Mouse (Mus musculus): Measurements from ENCODE around the gene Entpd2. TPM values are rescaled to one million over a fixed set of nuclear protein-coding genes. Genes with fewer than 3 reads are reported as not detected.

The Entpd2 gene
- polyA plus RNA-seq, 1 experiment, result not detected

GRCm38 (mm10) chr2:25432326-25433098 is 36.8 kb downstream of the Entpd2 start:
- TF ChIP-seq CTCF (IDR thresholded peaks at IDR 0.05; ENCODE audit: insufficient read depth, low read depth, low read length) (no peak), POLR2A (IDR thresholded peaks at IDR 0.05; ENCODE audit: insufficient read depth, low read depth, low read length) (no peak)
- H3K27ac ChIP-seq (ENCODE audit: insufficient read depth, low read depth, low read length), result no peak overlapping the region
- 86% methylated on average over 11 of the region's 11 CpGs for WGBS
- H3K4me1 ChIP-seq (ENCODE audit: control insufficient read depth, insufficient read depth, low read length), result peaks cover 33% of the 10 kb centered on the region
- no peak overlapping the region for H3K4me3 ChIP-seq (ENCODE audit: insufficient read depth, low read depth, low read length)

- H3K27ac ChIP-seq (ENCODE audit: insufficient read depth, low read depth, low read length), result no peak overlapping the region
- H3K4me1 ChIP-seq (ENCODE audit: control insufficient read depth, insufficient read depth, low read length), result peaks cover 33% of the 10 kb centered on the region
- 90% methylated on average over 17 of the region's 17 CpGs for WGBS
- H3K4me3 ChIP-seq (ENCODE audit: insufficient read depth, low read depth, low read length), result no peak overlapping the region
- TF ChIP-seq CTCF (IDR thresholded peaks at IDR 0.05; ENCODE audit: insufficient read depth, low read depth, low read length) (no peak), POLR2A (IDR thresholded peaks at IDR 0.05; ENCODE audit: insufficient read depth, low read depth, low read length) (no peak)
Observed at GRCm38 (mm10) chr2:25433101-25433500, 37.4 kb downstream of the Entpd2 start.

- 90% methylated on average over 8 of the region's 8 CpGs for WGBS
- Histone ChIP-seq H3K4me3 (ENCODE audit: insufficient read depth, low read depth, low read length) (no peak overlapping the region), H3K27ac (ENCODE audit: insufficient read depth, low read depth, low read length) (no peak overlapping the region), H3K4me1 (ENCODE audit: control insufficient read depth, insufficient read depth, low read length) (peaks cover 31% of the 10 kb centered on the region)
- TF ChIP-seq CTCF (IDR thresholded peaks at IDR 0.05; ENCODE audit: insufficient read depth, low read depth, low read length) (no peak), POLR2A (IDR thresholded peaks at IDR 0.05; ENCODE audit: insufficient read depth, low read depth, low read length) (no peak)
Observed at GRCm38 (mm10) chr2:25434292-25434691, 38.6 kb downstream of the Entpd2 start.

- 95% methylated on average over 10 of the region's 10 CpGs for WGBS
- 0 out of 2 replicates have a peak, but pooled peaks have one; percentile 23 for TF ChIP-seq POLR2A (IDR thresholded peaks at IDR 0.05; ENCODE audit: insufficient read depth, low read depth, low read length)
- TF ChIP-seq CTCF (IDR thresholded peaks at IDR 0.05; ENCODE audit: insufficient read depth, low read depth, low read length), result no peak
- no peak overlapping the region for H3K4me3 ChIP-seq (ENCODE audit: insufficient read depth, low read depth, low read length)
- no peak overlapping the region for H3K27ac ChIP-seq (ENCODE audit: insufficient read depth, low read depth, low read length)
- H3K4me1 ChIP-seq (ENCODE audit: control insufficient read depth, insufficient read depth, low read length), result peaks cover 10% of the 10 kb centered on the region
Observed at GRCm38 (mm10) chr2:25436286-25436820, 40.7 kb downstream of the Entpd2 start.

- no peaks in the 10 kb centered on the region for H3K4me1 ChIP-seq (ENCODE audit: control insufficient read depth, insufficient read depth, low read length)
- H3K4me3 ChIP-seq (ENCODE audit: insufficient read depth, low read depth, low read length), result no peak overlapping the region
- TF ChIP-seq POLR2A (IDR thresholded peaks at IDR 0.05; ENCODE audit: insufficient read depth, low read depth, low read length) (no peak), CTCF (IDR thresholded peaks at IDR 0.05; ENCODE audit: insufficient read depth, low read depth, low read length) (no peak)
- H3K27ac ChIP-seq (ENCODE audit: insufficient read depth, low read depth, low read length), result no peak overlapping the region
- 85% methylated on average over 20 of the region's 20 CpGs for whole genome bisulfite sequencing
Observed at GRCm38 (mm10) chr2:25441067-25441466, 45.4 kb downstream of the Entpd2 start.

- Histone ChIP-seq H3K4me3 (ENCODE audit: insufficient read depth, low read depth, low read length) (no peak overlapping the region), H3K4me1 (ENCODE audit: control insufficient read depth, insufficient read depth, low read length) (no peaks in the 10 kb centered on the region), H3K27ac (ENCODE audit: insufficient read depth, low read depth, low read length) (no peak overlapping the region)
- WGBS, result 90% methylated on average over 14 of the region's 14 CpGs
- no peak for TF ChIP-seq POLR2A (IDR thresholded peaks at IDR 0.05; ENCODE audit: insufficient read depth, low read depth, low read length)
- TF ChIP-seq CTCF (IDR thresholded peaks at IDR 0.05; ENCODE audit: insufficient read depth, low read depth, low read length), result no peak
Observed at GRCm38 (mm10) chr2:25442682-25443081, 47.0 kb downstream of the Entpd2 start.

Other genes starting within 250 kb of the Entpd2 start
- gene Nrarp, start 215.1 kb upstream of the Entpd2 start, polyA plus RNA-seq (2012; ENCODE audit: insufficient read depth, insufficient read length, low replicate concordance, missing spikeins), result not detected in 2 replicates
- not detected in 2 replicates for gene Tor4a, start 199.0 kb upstream of the Entpd2 start, polyA plus RNA-seq (2012; ENCODE audit: insufficient read depth, insufficient read length, low replicate concordance, missing spikeins)
- not detected in 2 replicates for gene Nelfb, start 184.4 kb upstream of the Entpd2 start, polyA plus RNA-seq (2012; ENCODE audit: insufficient read depth, insufficient read length, low replicate concordance, missing spikeins)
- gene Stpg3, start 181.2 kb upstream of the Entpd2 start, polyA plus RNA-seq (2012; ENCODE audit: insufficient read depth, insufficient read length, low replicate concordance, missing spikeins), result not detected in 2 replicates
- gene Fam166a, start 177.1 kb upstream of the Entpd2 start, polyA plus RNA-seq (2012; ENCODE audit: insufficient read depth, insufficient read length, low replicate concordance, missing spikeins), result not detected in 2 replicates
- gene Tubb4b, start 171.2 kb upstream of the Entpd2 start, polyA plus RNA-seq (2012; ENCODE audit: insufficient read depth, insufficient read length, low replicate concordance, missing spikeins), result 193 TPM in 1 of 2 replicates, not detected in the other
- not detected in 2 replicates for gene Slc34a3, start 161.5 kb upstream of the Entpd2 start, polyA plus RNA-seq (2012; ENCODE audit: insufficient read depth, insufficient read length, low replicate concordance, missing spikeins)
- not detected in 2 replicates for gene Rnf224, start 159.1 kb upstream of the Entpd2 start, polyA plus RNA-seq (2012; ENCODE audit: insufficient read depth, insufficient read length, low replicate concordance, missing spikeins)
- not detected in 2 replicates for gene Rnf208, start 153.6 kb upstream of the Entpd2 start, polyA plus RNA-seq (2012; ENCODE audit: insufficient read depth, insufficient read length, low replicate concordance, missing spikeins)
- gene Cysrt1, start 153.4 kb upstream of the Entpd2 start, polyA plus RNA-seq (2012; ENCODE audit: insufficient read depth, insufficient read length, low replicate concordance, missing spikeins), result not detected in 2 replicates
- gene AL732309.1, start 149.0 kb upstream of the Entpd2 start, polyA plus RNA-seq (2012; ENCODE audit: insufficient read depth, insufficient read length, low replicate concordance, missing spikeins), result not detected in 2 replicates
- not detected in 2 replicates for gene Tmem203, start 140.4 kb upstream of the Entpd2 start, polyA plus RNA-seq (2012; ENCODE audit: insufficient read depth, insufficient read length, low replicate concordance, missing spikeins)
- not detected in 2 replicates for gene Tprn, start 133.3 kb upstream of the Entpd2 start, polyA plus RNA-seq (2012; ENCODE audit: insufficient read depth, insufficient read length, low replicate concordance, missing spikeins)
- not detected in 2 replicates for gene Ssna1, start 123.4 kb upstream of the Entpd2 start, polyA plus RNA-seq (2012; ENCODE audit: insufficient read depth, insufficient read length, low replicate concordance, missing spikeins)
- not detected in 2 replicates for gene Anapc2, start 123.4 kb upstream of the Entpd2 start, polyA plus RNA-seq (2012; ENCODE audit: insufficient read depth, insufficient read length, low replicate concordance, missing spikeins)
- gene Tmem210, start 107.7 kb upstream of the Entpd2 start, polyA plus RNA-seq (2012; ENCODE audit: insufficient read depth, insufficient read length, low replicate concordance, missing spikeins), result not detected in 2 replicates
- gene Lrrc26, start 106.0 kb upstream of the Entpd2 start, polyA plus RNA-seq (2012; ENCODE audit: insufficient read depth, insufficient read length, low replicate concordance, missing spikeins), result not detected in 2 replicates
- 199 and 286 TPM in 2 replicates for gene Grin1, start 76.7 kb upstream of the Entpd2 start, polyA plus RNA-seq (2012; ENCODE audit: insufficient read depth, insufficient read length, low replicate concordance, missing spikeins)
- gene Man1b1, start 63.5 kb upstream of the Entpd2 start, polyA plus RNA-seq (2012; ENCODE audit: insufficient read depth, insufficient read length, low replicate concordance, missing spikeins), result not detected in 2 replicates
- not detected in 2 replicates for gene Dpp7, start 39.5 kb upstream of the Entpd2 start, polyA plus RNA-seq (2012; ENCODE audit: insufficient read depth, insufficient read length, low replicate concordance, missing spikeins)
- gene Uap1l1, start 30.2 kb upstream of the Entpd2 start, polyA plus RNA-seq (2012; ENCODE audit: insufficient read depth, insufficient read length, low replicate concordance, missing spikeins), result not detected in 2 replicates
- not detected in 2 replicates for gene Sapcd2, start 23.6 kb upstream of the Entpd2 start, polyA plus RNA-seq (2012; ENCODE audit: insufficient read depth, insufficient read length, low replicate concordance, missing spikeins)
- gene Npdc1, start 3.5 kb downstream of the Entpd2 start, polyA plus RNA-seq (2012; ENCODE audit: insufficient read depth, insufficient read length, low replicate concordance, missing spikeins), result not detected in 2 replicates
- gene Fut7, start 27.4 kb downstream of the Entpd2 start, polyA plus RNA-seq (2012; ENCODE audit: insufficient read depth, insufficient read length, low replicate concordance, missing spikeins), result not detected in 2 replicates
- gene Abca2, start 32.8 kb downstream of the Entpd2 start, polyA plus RNA-seq (2012; ENCODE audit: insufficient read depth, insufficient read length, low replicate concordance, missing spikeins), result not detected in 2 replicates
- not detected in 2 replicates for gene Clic3, start 61.0 kb downstream of the Entpd2 start, polyA plus RNA-seq (2012; ENCODE audit: insufficient read depth, insufficient read length, low replicate concordance, missing spikeins)
- gene Paxx, start 65.2 kb downstream of the Entpd2 start, polyA plus RNA-seq (2012; ENCODE audit: insufficient read depth, insufficient read length, low replicate concordance, missing spikeins), result not detected in 2 replicates
- 758 and 1,988 TPM in 2 replicates for gene Ptgds, start 74.2 kb downstream of the Entpd2 start, polyA plus RNA-seq (2012; ENCODE audit: insufficient read depth, insufficient read length, low replicate concordance, missing spikeins)
- gene Lcn12, start 98.0 kb downstream of the Entpd2 start, polyA plus RNA-seq (2012; ENCODE audit: insufficient read depth, insufficient read length, low replicate concordance, missing spikeins), result not detected in 2 replicates
- 706 TPM in 1 of 2 replicates, not detected in the other for gene Fbxw5, start 104.9 kb downstream of the Entpd2 start, polyA plus RNA-seq (2012; ENCODE audit: insufficient read depth, insufficient read length, low replicate concordance, missing spikeins)
- gene C8g, start 105.8 kb downstream of the Entpd2 start, polyA plus RNA-seq (2012; ENCODE audit: insufficient read depth, insufficient read length, low replicate concordance, missing spikeins), result not detected in 2 replicates
- gene Traf2, start 151.1 kb downstream of the Entpd2 start, polyA plus RNA-seq (2012; ENCODE audit: insufficient read depth, insufficient read length, low replicate concordance, missing spikeins), result not detected in 2 replicates
- gene Edf1, start 162.0 kb downstream of the Entpd2 start, polyA plus RNA-seq (2012; ENCODE audit: insufficient read depth, insufficient read length, low replicate concordance, missing spikeins), result not detected in 2 replicates
- not detected in 2 replicates for gene Mamdc4, start 179.0 kb downstream of the Entpd2 start, polyA plus RNA-seq (2012; ENCODE audit: insufficient read depth, insufficient read length, low replicate concordance, missing spikeins)
- gene Phpt1, start 179.3 kb downstream of the Entpd2 start, polyA plus RNA-seq (2012; ENCODE audit: insufficient read depth, insufficient read length, low replicate concordance, missing spikeins), result not detected in 2 replicates
- not detected in 2 replicates for gene Ajm1, start 185.9 kb downstream of the Entpd2 start, polyA plus RNA-seq (2012; ENCODE audit: insufficient read depth, insufficient read length, low replicate concordance, missing spikeins)
- gene Rabl6, start 212.6 kb downstream of the Entpd2 start, polyA plus RNA-seq (2012; ENCODE audit: insufficient read depth, insufficient read length, low replicate concordance, missing spikeins), result not detected in 2 replicates
- not detected in 2 replicates for gene Ccdc183, start 221.8 kb downstream of the Entpd2 start, polyA plus RNA-seq (2012; ENCODE audit: insufficient read depth, insufficient read length, low replicate concordance, missing spikeins)
- not detected in 2 replicates for gene Tmem141, start 226.1 kb downstream of the Entpd2 start, polyA plus RNA-seq (2012; ENCODE audit: insufficient read depth, insufficient read length, low replicate concordance, missing spikeins)
- gene Fcna, start 232.2 kb downstream of the Entpd2 start, polyA plus RNA-seq (2012; ENCODE audit: insufficient read depth, insufficient read length, low replicate concordance, missing spikeins), result not detected in 2 replicates